Mouse (Mus musculus): ENCODE measurements around the gene Tenm4. TPM values are rescaled to one million over a fixed set of nuclear protein-coding genes. Genes with fewer than 3 reads are reported as not detected.

Tenm4 gene
- total and polyA plus RNA-seq, 3 experiments: 9.2 to 15.2 TPM; not detected in 1

DNA sequence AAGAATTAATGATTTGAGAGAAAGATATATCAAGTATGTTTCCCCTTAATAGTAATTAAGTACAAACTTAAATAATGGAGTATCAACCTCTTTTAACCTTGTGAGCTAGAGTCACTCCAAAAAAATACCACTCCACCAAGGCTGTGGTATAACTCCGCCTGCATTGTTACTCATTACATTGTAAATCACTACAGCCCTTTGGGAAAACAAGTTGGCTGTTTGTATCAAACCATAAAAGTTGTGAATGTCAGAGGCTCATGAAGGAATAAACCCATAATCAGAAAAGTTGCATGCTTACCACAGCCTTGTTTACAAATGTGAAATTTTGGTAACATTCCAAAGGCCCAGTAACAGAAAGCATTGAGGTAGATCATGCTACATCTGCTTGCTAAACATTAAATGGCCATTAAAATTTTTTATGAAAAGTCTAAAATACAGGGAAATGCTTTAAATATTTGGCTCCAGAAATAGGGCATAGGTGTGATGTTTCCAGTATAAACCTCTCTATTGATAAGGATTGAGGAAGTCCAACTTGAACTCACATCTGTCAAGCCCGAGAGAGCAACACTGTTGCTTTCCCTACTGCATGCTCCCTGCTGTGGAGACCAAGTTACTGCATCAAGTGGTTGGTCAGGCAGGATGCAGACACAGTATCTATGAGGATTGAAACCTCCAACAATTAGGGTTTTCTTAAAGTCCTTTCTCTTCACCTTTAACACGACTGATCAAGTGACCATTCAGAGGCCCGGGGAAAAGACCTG, 582.5 kb downstream of the Tenm4 start:
- Histone ChIP-seq H3K4me1 (ENCODE audit: control insufficient read depth in 1 of 2, insufficient read depth in 2 of 2, low read length in 2 of 2) (peaks cover 6 to 10% of the 10 kb centered on the region in 2 experiments), H3K36me3 (ENCODE audit: control insufficient read depth in 1 of 2, insufficient read depth in 2 of 2, low read length in 2 of 2) (peaks cover 0 to 7% of the 10 kb centered on the region in 2 experiments; a peak in 2 of 4 replicates), H3K9me3 (replicated peaks; ENCODE audit: insufficient read depth, low read length) (no peaks in the 10 kb centered on the region), H3K4me3 (ENCODE audit: control insufficient read depth in 1 of 2, insufficient read depth in 1 of 2, low read depth in 2 of 2, low read length in 2 of 2) (no peak overlapping the region), H3K27me3 (ENCODE audit: control insufficient read depth in 1 of 2, insufficient read depth in 2 of 2, low read length in 2 of 2) (no peaks in the 10 kb centered on the region), H3K79me2 (ENCODE audit: control insufficient read depth, insufficient read depth, low read length, poor library complexity) (no peaks in the 10 kb centered on the region), H3K27ac (ENCODE audit: control insufficient read depth, low read depth, low read length) (no peak overlapping the region), H3K9ac (ENCODE audit: control insufficient read depth, low read depth, low read length, poor library complexity, severe bottlenecking) (no peak overlapping the region)
- TF ChIP-seq KAT2A (conservative IDR thresholded peaks at IDR 0.05; ENCODE audit: low read depth, low read length) (no peak), GATA1 (IDR thresholded peaks at IDR 0.05; ENCODE audit: low read depth, low read length) (0 out of 2 replicates have a peak, but pooled peaks have one; percentile 46), TBP (IDR thresholded peaks at IDR 0.05; ENCODE audit: low read depth, low read length) (0 out of 2 replicates have a peak, but pooled peaks have one; percentile 39), TCF12 (IDR thresholded peaks at IDR 0.05; ENCODE audit: low read depth, low read length) (no peak)
- peak; percentile 56 for DNase-seq (ENCODE audit: low read depth, low spot score)

GRCm38 (mm10) chr7:96754175-96754574, 583.1 kb downstream of the Tenm4 start:
- no peaks in the 10 kb centered on the region for H3K79me2 ChIP-seq (ENCODE audit: control insufficient read depth, insufficient read depth, low read length, poor library complexity)

GRCm38 (mm10) chr7:96755459-96756094, 584.5 kb downstream of the Tenm4 start:
- Histone ChIP-seq H3K9ac (ENCODE audit: control insufficient read depth, low read depth, low read length, poor library complexity, severe bottlenecking) (no peak overlapping the region), H3K4me3 (ENCODE audit: control insufficient read depth in 1 of 2, insufficient read depth in 1 of 2, low read depth in 2 of 2, low read length in 2 of 2) (no peak overlapping the region), H3K79me2 (ENCODE audit: control insufficient read depth, insufficient read depth, low read length, poor library complexity) (no peaks in the 10 kb centered on the region), H3K27me3 (ENCODE audit: control insufficient read depth in 1 of 2, insufficient read depth in 2 of 2, low read length in 2 of 2) (no peaks in the 10 kb centered on the region), H3K36me3 (ENCODE audit: control insufficient read depth in 1 of 2, insufficient read depth in 2 of 2, low read length in 2 of 2) (peaks cover 0 to 7% of the 10 kb centered on the region in 2 experiments; a peak in 2 of 4 replicates), H3K4me1 (ENCODE audit: control insufficient read depth in 1 of 2, insufficient read depth in 2 of 2, low read length in 2 of 2) (peaks cover 6 to 10% of the 10 kb centered on the region in 2 experiments), H3K27ac (ENCODE audit: control insufficient read depth, low read depth, low read length) (no peak overlapping the region), H3K9me3 (replicated peaks; ENCODE audit: insufficient read depth, low read length) (no peaks in the 10 kb centered on the region)
- TF ChIP-seq ZKSCAN1 (IDR thresholded peaks at IDR 0.05; ENCODE audit: low read depth, low read length): no peak
- no peak for TF ChIP-seq TCF12 (IDR thresholded peaks at IDR 0.05; ENCODE audit: low read depth, low read length)
- TF ChIP-seq SMC3 (IDR thresholded peaks at IDR 0.05; ENCODE audit: low read depth, low read length): no peak
- TF ChIP-seq SIN3A (IDR thresholded peaks at IDR 0.05; ENCODE audit: low read length): peak; percentile 89
- no peak for TF ChIP-seq ZMIZ1 (IDR thresholded peaks at IDR 0.05; ENCODE audit: low read depth, low read length)
- no peak for TF ChIP-seq ZC3H11A (IDR thresholded peaks at IDR 0.05; ENCODE audit: low read depth, low read length)
- no peak for TF ChIP-seq CHD1 (IDR thresholded peaks at IDR 0.05; ENCODE audit: low read depth, low read length)
- TF ChIP-seq MAX (IDR thresholded peaks at IDR 0.05; ENCODE audit: low read length): peak; percentile 74
- peak; percentile 98 for TF ChIP-seq MXI1 (IDR thresholded peaks at IDR 0.05; ENCODE audit: low read depth, low read length)
- no peak for TF ChIP-seq MAFK (IDR thresholded peaks at IDR 0.05; ENCODE audit: borderline replicate concordance, low read depth, low read length)
- peak; percentile 84 for DNase-seq (ENCODE audit: low read depth, low spot score)

More at GRCm38 (mm10) chr7:96754175-96754574, 583.1 kb downstream of the Tenm4 start:
- TF ChIP-seq TAL1 (IDR thresholded peaks at IDR 0.05; ENCODE audit: low read length) (no peak), MEF2A (IDR thresholded peaks at IDR 0.05; ENCODE audit: extremely low read depth, insufficient replicate concordance, low read depth, low read length, poor library complexity, severe bottlenecking) (no peak), ELF1 (IDR thresholded peaks at IDR 0.05; ENCODE audit: low read depth, low read length) (no peak), BHLHE40 (IDR thresholded peaks at IDR 0.05; ENCODE audit: borderline replicate concordance, low read depth, low read length) (no peak), NELFE (IDR thresholded peaks at IDR 0.05; ENCODE audit: low read depth, low read length) (no peak), SIN3A (IDR thresholded peaks at IDR 0.05; ENCODE audit: low read length) (no peak), SMC3 (IDR thresholded peaks at IDR 0.05; ENCODE audit: low read depth, low read length) (no peak), MYB (IDR thresholded peaks at IDR 0.05; ENCODE audit: low read depth, low read length) (no peak), ETS1 (IDR thresholded peaks at IDR 0.05; ENCODE audit: low read depth, low read length) (no peak), ZMIZ1 (IDR thresholded peaks at IDR 0.05; ENCODE audit: low read depth, low read length) (no peak), MAZ (IDR thresholded peaks at IDR 0.05; ENCODE audit: low read depth, low read length) (no peak), USF1 (IDR thresholded peaks at IDR 0.05; ENCODE audit: low read depth, low read length) (no peak), UBTF (IDR thresholded peaks at IDR 0.05; ENCODE audit: borderline replicate concordance, insufficient read depth, low read depth, low read length) (no peak), CHD2 (IDR thresholded peaks at IDR 0.05; ENCODE audit: low read length) (no peak), MYC (IDR thresholded peaks at IDR 0.05; ENCODE audit: low read depth, low read length) (no peak)
- Histone ChIP-seq H3K9ac (ENCODE audit: control insufficient read depth, low read depth, low read length, poor library complexity, severe bottlenecking) (no peak overlapping the region), H3K27ac (ENCODE audit: control insufficient read depth, low read depth, low read length) (no peak overlapping the region), H3K36me3 (ENCODE audit: control insufficient read depth in 1 of 2, insufficient read depth in 2 of 2, low read length in 2 of 2) (peaks cover 0 to 7% of the 10 kb centered on the region in 2 experiments; a peak in 2 of 4 replicates), H3K4me3 (ENCODE audit: control insufficient read depth in 1 of 2, insufficient read depth in 1 of 2, low read depth in 2 of 2, low read length in 2 of 2) (no peak overlapping the region), H3K4me1 (ENCODE audit: control insufficient read depth in 1 of 2, insufficient read depth in 2 of 2, low read length in 2 of 2) (peaks cover 6 to 10% of the 10 kb centered on the region in 2 experiments), H3K9me3 (replicated peaks; ENCODE audit: insufficient read depth, low read length) (no peaks in the 10 kb centered on the region), H3K27me3 (ENCODE audit: control insufficient read depth in 1 of 2, insufficient read depth in 2 of 2, low read length in 2 of 2) (no peaks in the 10 kb centered on the region)
- DNase-seq (ENCODE audit: low read depth, low spot score): no peak
